Mouse (Mus musculus) embryo, embryonic 10.5 days (tissue): ENCODE results near the gene Gpr156.
A peak's percentile ranks its signal among the peaks of the same experiment; 100 is the strongest.

ENCODE experiments used
- DNase-seq: peaks from one replicate; pipeline ENCODE4 v3.0.0-alpha.2; 2015; ENCODE audit warnings: low spot score

Gpr156 gene

GRCm38 (mm10) chr16:37916138-37916817, at the start of gene Gpr156:
Gene Gpr156, plus strand, starts transcription at chr16:37916496.
- DNase-seq, result peak; percentile 75

- peak; percentile 87 for DNase-seq
Observed at GRCm38 (mm10) chr16:37867791-37868505, 48.3 kb upstream of the Gpr156 start, which contains the start of gene Lrrc58. Gene Lrrc58, plus strand, starts transcription at chr16:37868389.

- peak; percentile 71 for DNase-seq
Observed at GRCm38 (mm10) chr16:37868506-37869469, 47.5 kb upstream of the Gpr156 start.

- DNase-seq, result no peak
Observed at GRCm38 (mm10) chr16:37869470-37870231, 46.6 kb upstream of the Gpr156 start.

- DNase-seq, result no peak
Observed at GRCm38 (mm10) chr16:37871112-37871715, 45.1 kb upstream of the Gpr156 start.

GRCm38 (mm10) chr16:37874501-37875235, 41.6 kb upstream of the Gpr156 start:
- DNase-seq, result no peak

- no peak for DNase-seq
Observed at GRCm38 (mm10) chr16:37877406-37877805, 38.9 kb upstream of the Gpr156 start.

- DNase-seq, result no peak
Observed at GRCm38 (mm10) chr16:37878951-37879505, 37.3 kb upstream of the Gpr156 start.

GRCm38 (mm10) chr16:37879750-37880419, 36.4 kb upstream of the Gpr156 start:
- DNase-seq, result no peak

GRCm38 (mm10) chr16:37881168-37881567, 35.1 kb upstream of the Gpr156 start:
- no peak for DNase-seq

GRCm38 (mm10) chr16:37888986-37889385, 27.3 kb upstream of the Gpr156 start:
- no peak for DNase-seq

GRCm38 (mm10) chr16:37892667-37893066, 23.6 kb upstream of the Gpr156 start:
- DNase-seq, result peak; percentile 35

- DNase-seq, result no peak
Observed at GRCm38 (mm10) chr16:37893381-37893780, 22.9 kb upstream of the Gpr156 start.

- no peak for DNase-seq
Observed at GRCm38 (mm10) chr16:37893942-37894341, 22.4 kb upstream of the Gpr156 start.

GRCm38 (mm10) chr16:37898790-37899189, 17.5 kb upstream of the Gpr156 start:
- DNase-seq, result no peak

- DNase-seq, result peak; percentile 46
Observed at GRCm38 (mm10) chr16:37899357-37899756, 16.9 kb upstream of the Gpr156 start.

GRCm38 (mm10) chr16:37901318-37901717, 15.0 kb upstream of the Gpr156 start:
- no peak for DNase-seq

GRCm38 (mm10) chr16:37906456-37906855, 9.8 kb upstream of the Gpr156 start:
- DNase-seq, result no peak

GRCm38 (mm10) chr16:37911086-37911485, 5.2 kb upstream of the Gpr156 start:
- no peak for DNase-seq

GRCm38 (mm10) chr16:37916818-37917201, 514 bp downstream of the Gpr156 start:
- no peak for DNase-seq
